Mouse (Mus musculus) left cerebral cortex, adult 9 months (tissue): ENCODE data around the gene Sec1.

Experiments
- DNase-seq, 2 experiments: peaks; one replicate each; pipeline ENCODE4 v3.0.0; 2022; ENCODE audit warnings: low spot score in 2 of 2

The Sec1 gene

GRCm38 (mm10) chr7:45717918-45718297 lies 23.7 kb upstream of the Sec1 start, which contains the start of gene Sphk2:
Gene Sphk2, minus strand, starts transcription at chr7:45718002.
- DNase-seq: peak; percentile 96 to 99

GRCm38 (mm10) chr7:45716952-45717917 lies 23.0 kb upstream of the Sec1 start:
- no peak for DNase-seq

- DNase-seq: no peak
Measured at GRCm38 (mm10) chr7:45716460-45716857, 22.3 kb upstream of the Sec1 start.

GRCm38 (mm10) chr7:45715741-45716459 lies 21.7 kb upstream of the Sec1 start:
- DNase-seq: no peak

GRCm38 (mm10) chr7:45715090-45715708 lies 21.0 kb upstream of the Sec1 start, which contains the start of gene Rpl18:
Gene Rpl18, plus strand, starts transcription at chr7:45715457.
- peak; percentile 97 to 99 for DNase-seq

GRCm38 (mm10) chr7:45714630-45715089 lies 20.5 kb upstream of the Sec1 start:
- DNase-seq: no peak

GRCm38 (mm10) chr7:45713881-45714520 lies 19.8 kb upstream of the Sec1 start:
- no peak for DNase-seq

- no peak for DNase-seq
Measured at GRCm38 (mm10) chr7:45713396-45713795, 19.2 kb upstream of the Sec1 start.

- DNase-seq: no peak
Measured at GRCm38 (mm10) chr7:45712022-45712757, 18.0 kb upstream of the Sec1 start.

- DNase-seq: no peak
Measured at GRCm38 (mm10) chr7:45711316-45712021, 17.3 kb upstream of the Sec1 start.

GRCm38 (mm10) chr7:45710477-45711191 lies 16.4 kb upstream of the Sec1 start:
- peak in 1 of 2 experiments; percentile 48 for DNase-seq

GRCm38 (mm10) chr7:45709677-45710355 lies 15.6 kb upstream of the Sec1 start:
- DNase-seq: no peak

- peak in 1 of 2 experiments; percentile 43 for DNase-seq
Measured at GRCm38 (mm10) chr7:45709036-45709435, 14.8 kb upstream of the Sec1 start.

GRCm38 (mm10) chr7:45708221-45708761 lies 14.1 kb upstream of the Sec1 start:
- no peak for DNase-seq

- peak; percentile 90 to 96 for DNase-seq
Measured at GRCm38 (mm10) chr7:45707375-45707967, 13.3 kb upstream of the Sec1 start.

GRCm38 (mm10) chr7:45706721-45707241 lies 12.6 kb upstream of the Sec1 start:
- peak in 1 of 2 experiments; percentile 81 for DNase-seq

GRCm38 (mm10) chr7:45705873-45706281 lies 11.7 kb upstream of the Sec1 start:
- DNase-seq: peak in 1 of 2 experiments; percentile 91

GRCm38 (mm10) chr7:45705443-45705864 lies 11.3 kb upstream of the Sec1 start:
- no peak for DNase-seq
